Mouse (Mus musculus) activated CD4-positive, CD25-positive, alpha-beta regulatory T cell, adult 9 weeks (primary cell): ENCODE results near the gene Plch2. TPM values are rescaled to one million over a fixed set of nuclear protein-coding genes. Genes with fewer than 3 reads are reported as not detected.

Experiments used
- polyA plus RNA-seq: library from polyadenylated mRNA; unstranded; fragments of 100-300 nt; shearing (Covaris generic); gene quantifications from one replicate; pipeline ENCODE4 v1.2.1, GENCODE M21; 2017

Gene Plch2
- not detected for polyA plus RNA-seq

DNA sequence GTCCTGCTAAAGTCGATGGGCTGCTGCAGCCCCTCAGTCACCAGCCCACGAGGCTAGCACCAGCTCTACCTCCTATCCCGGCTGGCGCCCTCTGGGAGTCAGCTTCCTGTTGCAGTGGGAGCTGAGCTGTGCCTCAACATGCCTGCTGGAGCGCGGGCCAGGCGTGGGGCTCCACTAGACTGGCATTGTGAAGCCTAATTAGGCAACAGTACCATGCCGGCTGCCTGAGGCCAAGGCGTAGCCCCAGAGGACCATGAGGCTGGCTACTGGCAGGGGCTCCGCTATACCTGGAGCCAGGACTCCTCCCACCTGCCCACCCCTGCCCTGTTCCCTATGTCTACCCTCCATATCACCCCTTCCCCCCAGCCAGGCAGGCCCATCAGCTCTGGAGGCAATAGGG is at the start of gene Plch2:
Gene Plch2 (minus strand): TSS at position 61 of the 400 bp plus-strand sequence.

GRCm38 (mm10) chr4:155086108-155087024 is 29.8 kb upstream of the Plch2 start, which contains the start of the genes Rer1 and Morn1:
TSS of gene Rer1 (minus strand) at chr4:155086382.
TSS of gene Morn1 (plus strand) at chr4:155086577.

DNA sequence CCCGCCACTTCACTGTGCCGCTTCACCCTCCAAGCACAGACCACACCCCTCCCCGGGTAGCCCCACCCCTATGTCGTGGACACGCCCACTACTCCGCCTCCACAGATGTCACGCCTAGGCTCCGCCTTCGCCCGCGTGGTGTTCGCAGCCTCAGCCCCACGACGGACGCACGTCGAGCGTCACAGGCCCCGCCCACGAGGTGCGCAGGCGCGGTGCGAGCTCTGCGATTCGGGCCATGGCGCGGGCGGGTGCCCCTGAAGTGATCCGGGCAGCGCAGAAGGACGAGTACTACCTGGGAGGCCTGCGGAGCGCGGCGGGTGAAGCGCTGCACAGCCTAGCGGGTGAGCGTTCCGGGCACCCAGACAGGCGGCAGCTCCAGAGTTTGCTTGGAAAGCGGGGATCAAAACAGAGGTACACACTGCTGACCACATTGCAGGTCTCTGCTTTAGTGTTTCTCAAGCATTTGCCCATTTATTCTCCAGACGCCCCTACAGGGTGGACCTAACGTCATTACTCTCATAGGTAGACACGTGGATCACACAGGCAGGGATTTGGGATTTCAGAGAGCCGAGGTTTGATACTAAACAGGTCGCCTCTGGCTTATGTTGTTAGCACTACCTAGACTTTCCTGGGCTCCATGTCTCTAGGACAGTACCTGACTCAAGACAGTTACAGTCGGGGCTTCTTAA is 10.4 kb upstream of the Plch2 start, which contains the start of gene Pex10:
Gene Pex10 (plus strand): TSS at position 183 of the 689 bp plus-strand sequence.

DNA sequence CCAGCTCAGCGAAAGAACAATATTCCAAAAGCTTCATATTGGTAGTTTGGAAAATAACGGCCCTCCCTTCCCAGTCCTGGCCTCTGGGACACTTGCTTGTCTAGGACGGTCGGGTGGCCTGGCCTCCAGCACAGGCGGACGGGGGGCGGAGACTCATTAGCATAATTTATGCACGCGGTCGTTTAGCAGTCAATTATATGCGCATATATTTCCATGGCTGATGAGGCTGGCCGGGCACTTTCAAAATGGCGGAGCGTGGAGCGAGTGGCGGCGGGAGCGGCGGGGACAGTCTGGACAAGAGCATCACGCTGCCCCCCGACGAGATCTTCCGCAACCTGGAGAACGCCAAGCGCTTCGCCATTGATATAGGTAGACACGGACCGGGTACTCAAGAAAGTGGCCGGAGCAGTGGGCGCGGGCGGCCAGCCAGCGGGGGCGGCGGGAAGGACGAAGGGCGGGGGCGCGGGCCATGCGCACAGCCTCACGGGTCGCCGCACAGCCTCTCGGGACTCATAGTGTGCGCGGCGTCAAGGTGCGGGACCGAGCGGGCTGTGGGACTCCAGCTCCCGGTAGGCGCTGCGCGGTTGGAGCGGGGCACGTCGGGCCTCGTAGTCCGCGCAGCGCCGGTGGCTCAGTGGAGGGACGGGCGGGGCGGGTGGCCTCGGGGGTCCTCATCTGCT is 92.5 kb downstream of the Plch2 start, which contains the start of gene Pank4:
Gene Pank4 (plus strand): TSS at position 223 of the 680 bp plus-strand sequence.

DNA sequence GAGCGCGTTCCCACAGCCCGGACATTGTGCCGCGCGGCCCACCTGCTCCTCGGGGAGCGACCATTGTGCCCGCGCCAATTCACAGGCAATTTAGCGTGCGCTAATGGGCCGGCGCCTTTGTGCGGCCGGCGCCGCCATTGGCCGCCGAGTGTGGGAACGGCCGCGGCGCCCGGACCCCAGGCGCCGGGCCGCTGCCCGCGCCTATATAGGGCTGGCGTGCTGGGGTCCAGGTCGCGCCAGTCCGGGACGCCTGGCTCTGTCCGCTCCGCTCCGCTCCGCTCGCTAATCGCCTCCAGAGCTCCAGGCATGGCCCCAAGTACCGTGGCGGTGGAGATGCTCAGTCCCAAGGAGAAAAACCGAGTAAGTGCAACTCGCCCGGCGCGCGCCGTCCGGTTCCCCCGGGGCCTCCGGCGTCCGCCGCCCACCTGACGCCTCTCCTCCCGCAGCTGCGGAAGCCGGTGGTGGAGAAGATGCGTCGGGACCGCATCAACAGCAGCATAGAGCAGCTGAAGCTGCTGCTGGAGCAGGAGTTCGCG is 95.8 kb downstream of the Plch2 start, which contains the start of gene Hes5:
Gene Hes5 (plus strand): TSS at position 234 of the 536 bp plus-strand sequence.

Other genes starting within 250 kb of the Plch2 start
- not detected for gene Ttc34, start 219.3 kb downstream of the Plch2 start, polyA plus RNA-seq
- not detected for gene Mmel1, start 187.2 kb downstream of the Plch2 start, polyA plus RNA-seq
- gene Fam213b, start 157.6 kb downstream of the Plch2 start, polyA plus RNA-seq = 4.2 TPM
- 14.8 TPM for gene Tnfrsf14, start 128.2 kb downstream of the Plch2 start, polyA plus RNA-seq
- gene Hes5, start 95.9 kb downstream of the Plch2 start, polyA plus RNA-seq = 0.43 TPM
- 65.4 TPM for gene Pank4, start 92.7 kb downstream of the Plch2 start, polyA plus RNA-seq
- gene Pex10, start 10.2 kb upstream of the Plch2 start, polyA plus RNA-seq = 11.7 TPM
- 181 TPM for gene Rer1, start 29.6 kb upstream of the Plch2 start, polyA plus RNA-seq
- 2.6 TPM for gene Morn1, start 29.8 kb upstream of the Plch2 start, polyA plus RNA-seq
- 11.1 TPM for gene Ski, start 165.8 kb upstream of the Plch2 start, polyA plus RNA-seq
- gene Faap20, start 193.0 kb upstream of the Plch2 start, polyA plus RNA-seq = 118 TPM